Mouse (Mus musculus) lung, embryonic 15.5 days (tissue): ENCODE results near the gene Rhog. TPM values are rescaled to one million over a fixed set of nuclear protein-coding genes. Genes with fewer than 3 reads are reported as not detected.
A peak's percentile ranks its signal among the peaks of the same experiment; 100 is the strongest.
"Not testable (repeated sequence)": the region's sequence is repeated elsewhere in the genome, so short reads cannot be mapped to it uniquely, and the experiment has no call there.

Experiments
- ATAC-seq: fragments of 200-750 bp; cut with Nextera tagmentation; 2 replicates; pipeline ENCODE4 v1.8.0; 2017; ENCODE audit warnings: moderate number of reproducible peaks, borderline replicate concordance; ENCODE audit not compliant: low FRiP score, low TSS enrichment; ENCODE audit errors: extremely low read depth
- H3K27ac ChIP-seq: fragments of 300-500 bp; sonication (generic); 2 replicates; pipeline ENCODE4 v1.5.1; 2015; ENCODE audit warnings: moderate library complexity, mild to moderate bottlenecking, inconsistent platforms
- H3K27me3 ChIP-seq: fragments of 300-500 bp; sonication (generic); 2 replicates; pipeline ENCODE4 v1.6.1; 2015; ENCODE audit warnings: inconsistent platforms
- H3K36me3 ChIP-seq: fragments of 300-500 bp; sonication (generic); 2 replicates; pipeline ENCODE4 v1.6.1; 2015; ENCODE audit warnings: inconsistent platforms
- H3K4me1 ChIP-seq: fragments of 300-500 bp; sonication (generic); 2 replicates; pipeline ENCODE4 v1.6.1; 2015; ENCODE audit warnings: inconsistent platforms
- H3K4me2 ChIP-seq: fragments of 300-500 bp; sonication (generic); 2 replicates; pipeline ENCODE4 v1.6.1; 2015; ENCODE audit warnings: inconsistent platforms, mild to moderate bottlenecking, moderate library complexity
- H3K4me3 ChIP-seq: fragments of 300-500 bp; sonication (generic); 2 replicates; pipeline ENCODE4 v1.5.1; 2015; ENCODE audit warnings: mild to moderate bottlenecking, inconsistent platforms
- H3K9ac ChIP-seq: fragments of 300-500 bp; sonication (generic); 2 replicates; pipeline ENCODE4 v1.6.1; 2015; ENCODE audit warnings: inconsistent platforms
- H3K9me3 ChIP-seq: fragments of 300-500 bp; sonication (generic); 2 replicates; pipeline ENCODE4 v1.6.1; 2016; ENCODE audit warnings: inconsistent platforms
- WGBS: fragments of 180-500 bp; shearing (Covaris S2); methylation state at CpG from one replicate; pipeline ENCODE4 v1.1.7; 2015; 5-methylcytosine and 5-hydroxymethylcytosine counted together
- polyA plus RNA-seq: library from polyadenylated mRNA; unstranded; fragments of >200 nt; fragmentation: Nextera tagmentation; extraction: Ambion mirVana; gene quantifications from 2 replicates; pipeline ENCODE4 v1.2.1, GENCODE M21; 2015

Rhog gene
- polyA plus RNA-seq, 1 experiment from 2014 or later: 74.5 TPM

DNA sequence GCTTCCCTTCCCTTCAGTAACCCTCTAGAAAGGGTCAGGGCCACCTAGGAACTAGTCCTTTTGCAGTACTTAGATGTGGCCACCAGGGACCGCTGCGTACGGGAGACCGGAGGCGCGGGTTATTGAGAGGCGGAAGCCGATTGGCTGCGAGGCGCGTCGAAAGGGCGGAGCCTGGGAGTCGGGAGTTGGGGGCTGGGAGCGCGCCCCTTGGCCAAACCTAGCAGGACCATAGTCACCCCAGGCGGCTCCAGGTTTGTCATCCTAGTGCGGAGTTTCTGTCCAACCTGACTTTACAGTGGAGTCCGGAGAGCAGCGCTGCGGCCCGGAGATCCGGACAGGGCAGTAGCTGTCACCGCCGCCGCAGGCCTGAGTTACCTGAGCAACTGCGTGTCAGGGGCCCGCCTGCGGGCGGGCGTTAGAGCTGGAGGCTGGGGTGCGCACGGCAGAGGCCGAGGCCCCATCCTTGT lies 11.3 kb upstream of the Rhog start:
- Histone ChIP-seq H3K4me2 (peak overlapping the region; percentile 84), H3K9ac (peak overlapping the region; percentile 67), H3K4me3 (peak overlapping the region; percentile 72), H3K9me3 (no peaks in the 10 kb centered on the region), H3K36me3 (no peaks in the 10 kb centered on the region), H3K27me3 (no peaks in the 10 kb centered on the region), H3K4me1 (peaks cover 14% of the 10 kb centered on the region; the same call in 1 of the 2 replicates), H3K27ac (peak overlapping the region; percentile 57)
- WGBS: under 1% methylated on average over 34 of the region's 34 CpGs
- peak; percentile 92 for ATAC-seq

DNA sequence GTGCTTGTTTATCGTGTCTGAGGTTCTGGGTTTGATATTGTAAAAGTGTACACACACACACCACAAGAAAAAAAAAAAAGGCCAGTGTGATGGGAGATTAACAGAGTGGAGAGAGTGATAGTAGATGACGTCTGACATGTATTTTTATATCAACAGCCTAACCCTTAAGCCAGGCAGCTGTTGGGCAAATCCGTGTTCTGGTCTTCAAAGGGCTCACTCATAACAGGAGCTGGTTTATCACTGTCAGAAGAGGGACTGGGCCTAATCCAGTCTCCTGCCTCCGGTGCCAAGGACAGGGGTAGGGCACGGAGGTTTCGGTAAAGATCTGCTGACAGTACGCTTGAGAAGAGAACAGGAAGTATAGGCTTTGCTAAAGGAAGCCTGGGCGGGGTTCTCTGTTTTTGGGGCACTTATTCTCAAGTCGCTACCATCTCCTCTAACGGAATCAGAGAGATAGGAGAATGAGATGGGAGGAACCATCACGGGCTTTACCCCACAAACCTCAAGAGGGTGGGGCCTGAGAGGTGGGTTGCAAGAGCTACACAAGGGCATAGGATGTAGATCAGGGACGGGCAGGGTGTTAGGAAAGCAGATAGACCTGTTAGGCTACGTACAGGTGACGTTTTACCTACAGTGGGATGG lies 10.7 kb upstream of the Rhog start:
- Histone ChIP-seq H3K9ac (no peak overlapping the region), H3K4me3 (peak overlapping the region; percentile 72), H3K4me2 (peak overlapping the region; percentile 84; the same call in 1 of the 2 replicates), H3K27ac (no peak overlapping the region), H3K36me3 (no peaks in the 10 kb centered on the region), H3K9me3 (no peaks in the 10 kb centered on the region), H3K27me3 (no peaks in the 10 kb centered on the region), H3K4me1 (peaks cover 14% of the 10 kb centered on the region; the same call in 1 of the 2 replicates)
- WGBS: 43% methylated on average over 14 of the region's 14 CpGs
- ATAC-seq: peak; percentile 1; the same call in 1 of the 2 replicates

DNA sequence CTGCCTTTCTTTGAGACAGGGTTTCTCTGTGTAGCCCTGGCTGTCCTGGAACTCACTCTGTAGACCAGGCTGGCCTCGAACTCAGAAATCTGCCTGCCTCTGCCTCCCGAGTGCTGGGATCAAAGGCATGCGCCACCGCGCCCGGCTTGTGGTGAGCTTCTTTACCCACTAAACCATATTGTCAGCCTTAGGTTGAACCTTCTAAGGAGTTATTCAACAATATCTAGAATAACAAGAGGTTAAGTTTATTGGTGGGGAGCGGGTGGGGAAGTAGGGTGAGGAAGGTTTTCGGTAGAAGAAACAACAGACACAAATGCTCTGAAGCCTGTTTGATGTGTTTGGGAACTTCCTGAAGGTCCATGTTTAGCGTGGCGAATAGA lies 10.2 kb upstream of the Rhog start:
- not testable (repeated sequence) for H3K27me3 ChIP-seq, ATAC-seq, H3K36me3 ChIP-seq, H3K27ac ChIP-seq, H3K9me3 ChIP-seq, H3K9ac ChIP-seq, H3K4me3 ChIP-seq, H3K4me2 ChIP-seq
- WGBS: 89% methylated on average over 10 of the region's 10 CpGs
- peaks cover 14% of the 10 kb centered on the region; the same call in 1 of the 2 replicates for H3K4me1 ChIP-seq

DNA sequence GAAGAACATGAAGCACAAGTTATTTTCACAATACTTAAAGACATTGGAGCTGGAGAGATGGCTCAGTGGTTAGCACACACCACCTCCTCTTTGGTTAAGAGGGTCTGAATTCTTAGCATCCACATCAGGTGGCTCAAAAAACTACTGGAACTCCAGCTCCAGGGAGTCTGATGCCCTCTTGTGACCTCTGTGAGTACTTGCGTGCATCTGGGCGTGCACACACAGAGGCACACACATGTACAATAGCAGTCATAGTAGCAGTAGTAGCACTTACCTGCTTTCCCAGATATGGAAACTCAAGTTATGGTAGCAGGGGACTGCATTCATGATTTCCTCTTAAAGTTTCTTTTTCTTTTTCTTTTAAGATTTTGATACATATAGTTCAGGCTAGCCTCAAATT lies 7.2 kb upstream of the Rhog start:
- WGBS: 82% methylated on average over 2 of the region's 2 CpGs
- Histone ChIP-seq H3K27me3 (no peaks in the 10 kb centered on the region), H3K4me2 (no peak overlapping the region), H3K4me3 (no peak overlapping the region), H3K9me3 (no peaks in the 10 kb centered on the region), H3K4me1 (peaks cover 6% of the 10 kb centered on the region; the same call in 1 of the 2 replicates), H3K27ac (no peak overlapping the region), H3K9ac (no peak overlapping the region), H3K36me3 (no peaks in the 10 kb centered on the region)
- no peak for ATAC-seq

DNA sequence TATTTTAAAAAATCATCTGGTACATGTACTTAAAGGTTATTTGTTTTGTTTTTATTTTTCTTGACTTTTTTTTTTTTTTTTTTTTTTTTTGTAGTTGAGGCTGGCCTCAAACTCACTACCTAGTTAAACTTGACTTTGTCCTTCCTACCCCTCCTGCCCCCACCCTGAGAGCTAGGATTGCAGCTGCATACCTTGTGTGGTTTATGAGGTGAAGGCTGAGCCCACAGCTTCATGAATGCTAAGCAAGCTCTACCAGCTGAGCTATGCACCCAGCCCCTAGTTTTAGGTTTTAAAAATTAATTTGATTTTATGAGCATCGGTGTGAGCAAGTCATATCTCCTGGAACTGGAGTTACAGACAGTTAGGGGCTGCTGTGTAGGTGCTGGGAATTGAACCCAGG lies 4.7 kb upstream of the Rhog start:
- H3K27ac ChIP-seq: no peak overlapping the region
- no peak overlapping the region for H3K9ac ChIP-seq
- no peak for ATAC-seq
- no peak overlapping the region for H3K4me2 ChIP-seq
- 74% methylated on average over 1 of the region's 1 CpGs for WGBS
- H3K9me3 ChIP-seq: no peaks in the 10 kb centered on the region
- no peaks in the 10 kb centered on the region for H3K36me3 ChIP-seq
- H3K27me3 ChIP-seq: no peaks in the 10 kb centered on the region
- H3K4me3 ChIP-seq: no peak overlapping the region
- no peaks in the 10 kb centered on the region for H3K4me1 ChIP-seq

DNA sequence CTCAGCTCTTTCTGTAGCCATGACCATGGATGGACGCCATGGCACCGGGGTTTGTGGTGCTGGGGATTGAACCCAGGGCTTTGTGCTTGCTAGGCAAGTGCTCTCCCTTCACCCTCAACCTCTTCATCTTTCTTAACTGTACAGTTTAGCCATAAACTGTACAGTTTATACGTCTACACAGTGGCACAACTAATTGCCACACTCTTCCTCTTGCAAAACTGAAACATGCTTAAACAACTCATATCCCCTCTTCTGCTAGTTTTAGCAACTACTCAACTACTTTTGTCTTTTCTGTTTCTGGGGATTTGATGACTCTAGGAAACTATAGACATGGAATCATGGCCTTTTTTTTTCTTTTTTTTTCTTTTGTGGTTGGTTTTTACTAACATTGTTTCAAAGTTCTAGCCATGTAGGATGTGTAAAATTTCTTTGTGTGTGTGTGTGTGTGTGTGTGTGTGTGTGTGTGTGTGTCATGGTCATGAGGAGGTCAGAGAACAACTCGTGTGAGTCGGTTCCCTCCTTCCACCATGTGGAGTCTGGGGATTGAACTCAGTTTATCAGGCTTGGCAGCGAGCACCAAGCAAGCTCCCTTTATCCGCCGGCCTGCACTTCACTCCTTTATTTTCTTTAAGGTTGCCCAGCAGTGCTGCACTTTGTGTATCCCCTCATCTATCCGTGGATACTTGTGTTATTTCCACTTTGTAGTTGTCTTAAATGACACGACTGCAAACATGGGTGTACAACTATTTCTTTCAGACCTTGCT lies 4.0 kb upstream of the Rhog start:
- WGBS: 71% methylated on average over 10 of the region's 10 CpGs

DNA sequence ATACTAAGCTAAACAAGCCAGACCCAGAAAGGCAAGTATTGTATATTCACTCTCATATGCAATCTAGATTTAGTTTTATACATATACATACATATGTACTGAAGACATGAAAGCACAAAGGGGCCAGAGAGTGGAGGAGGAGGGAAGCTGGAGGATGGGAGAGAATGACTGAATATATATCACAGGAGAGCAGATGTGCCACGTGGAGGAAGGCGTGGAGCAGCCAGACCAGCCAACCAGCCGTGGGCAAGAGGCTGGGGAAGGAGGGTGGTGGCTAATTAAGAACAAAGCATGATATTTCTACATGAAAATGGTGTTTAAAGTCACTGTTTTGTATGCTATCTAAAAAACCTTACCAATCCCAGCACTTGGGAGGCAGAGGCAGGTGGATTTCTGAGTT lies 2.9 kb upstream of the Rhog start:
- no peak for ATAC-seq
- WGBS: 80% methylated on average over 3 of the region's 3 CpGs
- Histone ChIP-seq H3K9me3 (no peaks in the 10 kb centered on the region), H3K27me3 (no peaks in the 10 kb centered on the region), H3K4me3 (no peak overlapping the region), H3K27ac (no peak overlapping the region), H3K4me1 (no peaks in the 10 kb centered on the region), H3K4me2 (no peak overlapping the region), H3K36me3 (no peaks in the 10 kb centered on the region), H3K9ac (no peak overlapping the region)

More for the DNA sequence above, 4.0 kb upstream of the Rhog start:
- ATAC-seq: no peak
- H3K36me3 ChIP-seq: no peaks in the 10 kb centered on the region
- H3K4me2 ChIP-seq: no peak overlapping the region
- H3K9ac ChIP-seq: no peak overlapping the region
- no peaks in the 10 kb centered on the region for H3K27me3 ChIP-seq
- no peak overlapping the region for H3K27ac ChIP-seq
- no peaks in the 10 kb centered on the region for H3K9me3 ChIP-seq
- H3K4me3 ChIP-seq: no peak overlapping the region
- no peaks in the 10 kb centered on the region for H3K4me1 ChIP-seq

DNA sequence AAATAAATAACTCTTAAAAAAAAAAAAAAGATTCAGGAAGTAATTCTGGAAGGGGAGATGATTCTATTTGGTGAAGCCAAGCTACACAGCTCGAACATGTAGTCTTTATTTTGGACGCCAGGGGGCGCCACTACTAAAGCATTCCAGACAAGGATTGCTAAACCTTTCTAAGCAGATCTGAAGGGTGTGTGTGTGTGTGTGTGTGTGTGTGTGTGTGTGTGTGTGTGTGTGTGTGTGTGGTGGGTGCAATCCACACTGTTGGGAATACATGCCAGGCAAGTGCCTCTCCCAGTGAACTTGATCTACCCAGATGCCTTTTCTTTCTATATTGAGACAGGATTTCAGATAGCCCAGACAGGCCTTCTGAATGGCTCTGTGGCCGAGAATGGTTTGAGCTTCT lies 2.3 kb upstream of the Rhog start:
- H3K36me3 ChIP-seq: no peaks in the 10 kb centered on the region
- H3K4me3 ChIP-seq: no peak overlapping the region
- ATAC-seq: peak; percentile 19; the same call in 1 of the 2 replicates
- 18% methylated on average over 4 of the region's 4 CpGs for WGBS
- no peak overlapping the region for H3K4me2 ChIP-seq
- H3K4me1 ChIP-seq: no peaks in the 10 kb centered on the region
- no peaks in the 10 kb centered on the region for H3K9me3 ChIP-seq
- H3K27ac ChIP-seq: no peak overlapping the region
- H3K9ac ChIP-seq: no peak overlapping the region
- H3K27me3 ChIP-seq: no peaks in the 10 kb centered on the region

DNA sequence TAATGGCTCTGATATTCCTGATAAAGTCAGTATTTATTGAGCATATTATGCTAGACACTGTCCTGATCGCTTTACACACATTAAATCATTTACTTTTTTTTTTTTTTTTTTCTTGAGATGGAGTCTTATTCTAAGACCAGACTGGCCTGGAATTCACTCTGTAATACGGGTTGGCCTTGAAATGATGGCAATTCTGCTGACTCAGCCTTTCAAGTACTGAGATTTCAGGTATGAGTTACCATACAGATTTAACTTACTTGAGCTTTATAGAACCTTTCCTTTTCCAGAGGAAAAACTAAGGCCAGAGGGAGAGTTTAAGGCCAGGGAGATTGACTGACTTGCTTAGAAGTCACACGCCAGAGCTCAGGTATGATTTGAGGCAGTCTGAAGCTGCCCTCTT lies 782 bp upstream of the Rhog start:
- H3K4me1 ChIP-seq: no peaks in the 10 kb centered on the region
- H3K9ac ChIP-seq: no peak overlapping the region
- H3K9me3 ChIP-seq: no peaks in the 10 kb centered on the region
- no peak for ATAC-seq
- H3K27me3 ChIP-seq: no peaks in the 10 kb centered on the region
- no peak overlapping the region for H3K4me2 ChIP-seq
- WGBS: 71% methylated on average over 3 of the region's 3 CpGs
- no peak overlapping the region for H3K4me3 ChIP-seq
- no peaks in the 10 kb centered on the region for H3K36me3 ChIP-seq
- no peak overlapping the region for H3K27ac ChIP-seq

DNA sequence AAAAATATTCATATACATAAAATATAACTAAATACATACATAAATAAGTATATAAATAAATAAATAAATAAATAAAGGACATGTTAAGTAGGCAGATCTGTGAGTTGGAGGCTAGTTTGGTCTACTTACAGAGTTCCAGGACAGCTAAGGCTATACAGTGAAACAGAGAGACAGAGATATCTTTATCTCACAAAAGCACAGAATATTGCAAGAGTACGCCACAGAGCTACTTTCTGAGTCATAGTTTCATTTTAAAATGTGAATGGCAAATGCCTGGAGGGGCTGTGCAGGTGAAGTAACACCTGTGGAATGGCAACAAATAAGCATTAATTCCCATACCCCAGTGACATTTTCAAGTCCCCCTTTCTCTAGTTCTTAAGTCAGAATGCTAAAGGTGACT lies 2.2 kb downstream of the Rhog start:
- H3K36me3 ChIP-seq: no peaks in the 10 kb centered on the region
- no peaks in the 10 kb centered on the region for H3K27me3 ChIP-seq
- no peak overlapping the region for H3K4me2 ChIP-seq
- no peak overlapping the region for H3K9ac ChIP-seq
- no peaks in the 10 kb centered on the region for H3K9me3 ChIP-seq
- no peak overlapping the region for H3K27ac ChIP-seq
- peaks cover 9% of the 10 kb centered on the region for H3K4me1 ChIP-seq
- no peak for ATAC-seq
- no peak overlapping the region for H3K4me3 ChIP-seq
- WGBS: 79% methylated on average over 1 of the region's 1 CpGs

DNA sequence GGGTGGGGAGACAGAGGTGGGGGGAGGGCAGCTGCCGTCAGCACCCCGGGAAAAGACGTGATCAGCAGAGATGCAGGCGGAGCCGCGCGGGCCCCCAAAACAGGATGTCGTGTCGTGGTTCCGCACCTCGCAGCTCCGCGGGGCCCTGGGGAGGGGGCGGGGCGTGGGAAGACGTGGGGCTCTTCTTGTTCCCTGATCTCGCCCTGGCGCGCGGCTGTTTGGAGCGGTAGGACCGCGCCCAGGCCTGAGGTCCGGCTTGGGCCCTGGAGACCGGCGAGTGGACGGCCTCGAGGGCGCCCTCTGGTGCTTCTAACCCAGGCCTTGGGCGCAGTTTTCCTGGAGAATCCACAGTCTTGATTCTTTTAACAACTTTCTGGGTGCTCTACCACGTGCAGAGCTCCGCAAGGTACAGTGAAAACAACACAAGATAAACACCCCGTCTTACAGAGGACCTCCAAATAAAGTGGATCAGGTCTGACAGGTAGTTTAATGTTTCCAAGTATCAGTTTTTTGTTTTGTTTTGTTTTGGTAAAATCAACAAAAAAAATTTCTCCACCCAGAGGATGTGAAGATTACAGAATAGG lies 5.1 kb downstream of the Rhog start:
- no peaks in the 10 kb centered on the region for H3K36me3 ChIP-seq
- H3K9me3 ChIP-seq: no peaks in the 10 kb centered on the region
- H3K4me2 ChIP-seq: peak overlapping the region; percentile 86
- H3K9ac ChIP-seq: peak overlapping the region; percentile 83
- H3K27me3 ChIP-seq: no peaks in the 10 kb centered on the region
- under 1% methylated on average over 32 of the region's 33 CpGs for WGBS
- ATAC-seq: peak; percentile 84
- peak overlapping the region; percentile 78 for H3K4me3 ChIP-seq
- H3K27ac ChIP-seq: peak overlapping the region; percentile 99
- H3K4me1 ChIP-seq: peaks cover 38% of the 10 kb centered on the region
